Mouse (Mus musculus) neural tube, embryonic 12.5 days (tissue): ENCODE results near the gene Snx32. TPM values are rescaled to one million over a fixed set of nuclear protein-coding genes. Genes with fewer than 3 reads are reported as not detected.

Experiments used
- ATAC-seq: fragments of 200-750 bp; cut with Nextera tagmentation; 2 replicates; pipeline ENCODE4 v1.8.0; 2017; ENCODE audit warnings: low read depth, mild to moderate bottlenecking, moderate TSS enrichment, moderate library complexity; ENCODE audit not compliant: low FRiP score
- H3K27ac ChIP-seq: fragments of 300-500 bp; sonication (generic); 2 replicates; pipeline ENCODE4 v1.5.1; 2016
- H3K27me3 ChIP-seq: fragments of 300-500 bp; sonication (generic); replicated peaks from 2 replicates; pipeline ENCODE4 v1.6.1; 2016; ENCODE audit warnings: mild to moderate bottlenecking
- H3K36me3 ChIP-seq: fragments of 300-500 bp; sonication (generic); 2 replicates; pipeline ENCODE4 v1.6.1; 2016; ENCODE audit warnings: mild to moderate bottlenecking
- H3K4me1 ChIP-seq: fragments of 300-500 bp; sonication (generic); 2 replicates; pipeline ENCODE4 v1.6.1; 2016
- H3K4me2 ChIP-seq: fragments of 300-500 bp; sonication (generic); replicated peaks from 2 replicates; pipeline ENCODE4 v1.6.1; 2016; ENCODE audit warnings: mild to moderate bottlenecking
- H3K4me3 ChIP-seq: fragments of 300-500 bp; sonication (generic); 2 replicates; pipeline ENCODE4 v1.5.1; 2016
- H3K9ac ChIP-seq: fragments of 300-500 bp; sonication (generic); 2 replicates; pipeline ENCODE4 v1.6.1; 2016; ENCODE audit warnings: mild to moderate bottlenecking
- H3K9me3 ChIP-seq: fragments of 300-500 bp; sonication (generic); 2 replicates; pipeline ENCODE4 v1.6.1; 2016; ENCODE audit warnings: mild to moderate bottlenecking
- WGBS: fragments of 180-500 bp; shearing (Covaris S2); methylation state at CpG from one replicate; pipeline ENCODE4 v1.1.7; 2016; 5-methylcytosine and 5-hydroxymethylcytosine counted together
- polyA plus RNA-seq: library from polyadenylated mRNA; unstranded; fragments of >200 nt; fragmentation: Nextera tagmentation; extraction: Ambion mirVana; gene quantifications from 2 replicates; pipeline ENCODE4 v1.2.1, GENCODE M21; 2016

Gene Snx32
- polyA plus RNA-seq, 1 experiment from 2014 or later, result 47.1 TPM

- H3K27me3 ChIP-seq, result peaks cover 60% of the 10 kb centered on the region
- no peaks in the 10 kb centered on the region for H3K36me3 ChIP-seq
- WGBS, result 1% methylated on average over 70 of the region's 70 CpGs
- peaks cover 16% of the 10 kb centered on the region for H3K4me1 ChIP-seq
- peak within 1 kb of the TSS; percentile 34 for H3K4me3 ChIP-seq
- 0 out of 2 replicates have a peak, but pooled peaks have one; percentile 44 for ATAC-seq
- H3K27ac ChIP-seq, result no peak within 1 kb of the TSS
- H3K9me3 ChIP-seq, result no peaks in the 10 kb centered on the region
- peak within 1 kb of the TSS; percentile 54 for H3K9ac ChIP-seq
- peak within 1 kb of the TSS; percentile 95 for H3K4me2 ChIP-seq
Measured at GRCm38 (mm10) chr19:5447515-5448353, 62.6 kb downstream of the Snx32 start, which contains the start of gene Fosl1. Fosl1 (plus strand) TSS chr19:5447547.

GRCm38 (mm10) chr19:5445747-5446146, 64.6 kb downstream of the Snx32 start:
- Histone ChIP-seq H3K4me3 (no peak overlapping the region), H3K27ac (no peak overlapping the region), H3K9me3 (no peaks in the 10 kb centered on the region), H3K9ac (no peak overlapping the region), H3K4me1 (peaks cover 16% of the 10 kb centered on the region), H3K27me3 (peaks cover 59% of the 10 kb centered on the region), H3K36me3 (no peaks in the 10 kb centered on the region), H3K4me2 (no peak overlapping the region)
- 90% methylated on average over 5 of the region's 5 CpGs for WGBS
- ATAC-seq, result no peak

GRCm38 (mm10) chr19:5444954-5445353, 65.4 kb downstream of the Snx32 start:
- Histone ChIP-seq H3K36me3 (no peaks in the 10 kb centered on the region), H3K9me3 (peaks cover 7% of the 10 kb centered on the region; the same call in 1 of the 2 replicates), H3K4me1 (peaks cover 16% of the 10 kb centered on the region), H3K27ac (no peak overlapping the region), H3K27me3 (peaks cover 51% of the 10 kb centered on the region), H3K4me2 (no peak overlapping the region), H3K9ac (no peak overlapping the region), H3K4me3 (no peak overlapping the region)
- 42% methylated on average over 7 of the region's 7 CpGs for WGBS
- no peak for ATAC-seq

GRCm38 (mm10) chr19:5444371-5444908, 65.9 kb downstream of the Snx32 start:
- H3K9ac ChIP-seq, result no peak overlapping the region
- ATAC-seq, result no peak
- peaks cover 16% of the 10 kb centered on the region for H3K4me1 ChIP-seq
- H3K27ac ChIP-seq, result no peak overlapping the region
- no peak overlapping the region for H3K4me3 ChIP-seq
- H3K36me3 ChIP-seq, result no peaks in the 10 kb centered on the region
- H3K9me3 ChIP-seq, result peaks cover 9% of the 10 kb centered on the region; the same call in 1 of the 2 replicates
- 74% methylated on average over 9 of the region's 9 CpGs for WGBS
- H3K27me3 ChIP-seq, result peaks cover 46% of the 10 kb centered on the region
- no peak overlapping the region for H3K4me2 ChIP-seq

Other genes with a start within 250 kb of the Snx32 start
- 28.9 and 35.0 TPM in 2 replicates for gene Pacs1, start 237.4 kb downstream of the Snx32 start, polyA plus RNA-seq
- gene Sf3b2, start 215.1 kb downstream of the Snx32 start, polyA plus RNA-seq, result 351 and 381 TPM in 2 replicates
- gene Gal3st3, start 212.2 kb downstream of the Snx32 start, polyA plus RNA-seq, result 18.6 and 19.4 TPM in 2 replicates
- not detected in 2 replicates for gene Catsper1, start 174.8 kb downstream of the Snx32 start, polyA plus RNA-seq
- gene Cst6, start 161.0 kb downstream of the Snx32 start, polyA plus RNA-seq, result 3.9 and 4.1 TPM in 2 replicates
- gene Eif1ad, start 143.8 kb downstream of the Snx32 start, polyA plus RNA-seq, result 69.7 and 70.9 TPM in 2 replicates
- 344 and 354 TPM in 2 replicates for gene Banf1, start 143.4 kb downstream of the Snx32 start, polyA plus RNA-seq
- 110 and 112 TPM in 2 replicates for gene Sart1, start 121.8 kb downstream of the Snx32 start, polyA plus RNA-seq
- 0.24 and 0.25 TPM in 2 replicates for gene Tsga10ip, start 108.0 kb downstream of the Snx32 start, polyA plus RNA-seq
- 270 and 298 TPM in 2 replicates for gene Drap1, start 85.6 kb downstream of the Snx32 start, polyA plus RNA-seq
- 61.2 and 65.4 TPM in 2 replicates for gene AI837181, start 85.4 kb downstream of the Snx32 start, polyA plus RNA-seq
- not detected in 2 replicates for gene Fosl1, start 63.0 kb downstream of the Snx32 start, polyA plus RNA-seq
- 12.9 and 13.0 TPM in 2 replicates for gene Ccdc85b, start 52.6 kb downstream of the Snx32 start, polyA plus RNA-seq
- 142 and 145 TPM in 2 replicates for gene Fibp, start 49.9 kb downstream of the Snx32 start, polyA plus RNA-seq
- 3.3 and 4.2 TPM in 2 replicates for gene Ctsw, start 42.0 kb downstream of the Snx32 start, polyA plus RNA-seq
- gene Efemp2, start 36.6 kb downstream of the Snx32 start, polyA plus RNA-seq, result 58.3 and 60.3 TPM in 2 replicates
- 44.6 and 47.9 TPM in 2 replicates for gene Mus81, start 22.1 kb downstream of the Snx32 start, polyA plus RNA-seq
- 3,361 and 3,377 TPM in 2 replicates for gene Cfl1, start 20.1 kb downstream of the Snx32 start, polyA plus RNA-seq
- 0.32 and 0.46 TPM in 2 replicates for gene 1700020D05Rik, start 6.8 kb downstream of the Snx32 start, polyA plus RNA-seq
- 0.29 and 0.32 TPM in 2 replicates for gene Ovol1, start 50.1 kb upstream of the Snx32 start, polyA plus RNA-seq
- 2.5 and 2.8 TPM in 2 replicates for gene Ap5b1, start 57.5 kb upstream of the Snx32 start, polyA plus RNA-seq
- gene Rnaseh2c, start 91.3 kb upstream of the Snx32 start, polyA plus RNA-seq, result 140 and 148 TPM in 2 replicates
- 67.4 and 73.3 TPM in 2 replicates for gene Kat5, start 99.7 kb upstream of the Snx32 start, polyA plus RNA-seq
- 34.7 and 36.7 TPM in 2 replicates for gene Rela, start 126.9 kb upstream of the Snx32 start, polyA plus RNA-seq
- 24.8 and 25.7 TPM in 2 replicates for gene Sipa1, start 153.2 kb upstream of the Snx32 start, polyA plus RNA-seq
- gene Map3k11, start 178.2 kb upstream of the Snx32 start, polyA plus RNA-seq, result 22.4 and 28.9 TPM in 2 replicates
- 30.3 and 32.4 TPM in 2 replicates for gene Pcnx3, start 178.4 kb upstream of the Snx32 start, polyA plus RNA-seq
- gene Kcnk7, start 193.8 kb upstream of the Snx32 start, polyA plus RNA-seq, result 0.19 TPM in 2 replicates
- 10.1 and 10.5 TPM in 2 replicates for gene Ehbp1l1, start 215.8 kb upstream of the Snx32 start, polyA plus RNA-seq
- 193 and 195 TPM in 2 replicates for gene Fam89b, start 219.1 kb upstream of the Snx32 start, polyA plus RNA-seq
- gene Ltbp3, start 230.4 kb upstream of the Snx32 start, polyA plus RNA-seq, result 10.6 and 12.6 TPM in 2 replicates